ENCODE assay signal across 12 mouse cellular contexts in genomic region chr16:92382508-92382907, GRCm38 (mm10). TPM values are rescaled to one million over a fixed set of nuclear protein-coding genes. Genes with fewer than 3 reads are reported as not detected.
DNase-seq lines count a peak whose midpoint lies in the region; ATAC-seq lines count a peak whose summit lies in the region.
"Had no signal": no experiment of that assay in that cellular context is flagged by ENCODE, and none has a peak within 500 bp of the region (broad histone marks: within the 10 kb centered on the region; RNA-seq: fewer than 3 reads in every experiment).

No protein-coding gene starts in this region.

- peak; percentile 30 to 56 for DNase-seq in cerebellum, postnatal 25 days
- no peak for DNase-seq in cerebellum, adult 18-20 months
- DNase-seq in neural tube, embryonic 10.5 days (ENCODE audit: extremely low spot score, low spot score) = no peak
- DNase-seq in left cerebral cortex, postnatal 25 days (ENCODE audit: low spot score in 2 of 2) = peak; percentile 70 to 88
- DNase-seq in ovary, postnatal 36 days (ENCODE audit: low spot score) = no peak
- no peak for DNase-seq in ovary, postnatal 10 days (ENCODE audit: low spot score)
- DNase-seq in MN1 (ENCODE audit: low spot score) = no peak
- DNase-seq: lung, postnatal 10 days had no signal

- H3K4me1 ChIP-seq in neural tube, embryonic 14.5 days (ENCODE audit: control insufficient read depth, insufficient read depth, low read length) = no peaks in the 10 kb centered on the region
- H3K4me1 ChIP-seq: embryonic facial prominence, embryonic 12.5 days had no signal

- H3K27me3 ChIP-seq in neural tube, embryonic 14.5 days (ENCODE audit: control insufficient read depth, insufficient read depth, low read length) = no peaks in the 10 kb centered on the region
- H3K27me3 ChIP-seq: embryonic facial prominence, embryonic 12.5 days had no signal

- H3K9me3 ChIP-seq in neural tube, embryonic 14.5 days (ENCODE audit: control insufficient read depth, low read length) = no peaks in the 10 kb centered on the region
- H3K9me3 ChIP-seq: embryonic facial prominence, embryonic 12.5 days had no signal

- no peak overlapping the region for H3K9ac ChIP-seq in neural tube, embryonic 14.5 days (replicated peaks; ENCODE audit: low read depth, low read length)
- H3K9ac ChIP-seq: embryonic facial prominence, embryonic 12.5 days had no signal

- H3K4me2 ChIP-seq in neural tube, embryonic 14.5 days (ENCODE audit: low read depth, low read length) = no peak overlapping the region
- H3K4me2 ChIP-seq: embryonic facial prominence, embryonic 12.5 days had no signal

- no peak overlapping the region for H3K4me3 ChIP-seq in neural tube, embryonic 14.5 days (ENCODE audit: low read depth, low read length)
- H3K4me3 ChIP-seq: embryonic facial prominence, embryonic 12.5 days had no signal

- 37% methylated on average over 6 of the region's 6 CpGs for WGBS in neural tube, embryonic 14.5 days

- ATAC-seq in neural tube, embryonic 14.5 days (ENCODE audit: low read depth) = peak; percentile 63; the same call in 1 of the 2 replicates

- no peaks in the 10 kb centered on the region for H3K36me3 ChIP-seq in neural tube, embryonic 14.5 days (ENCODE audit: control insufficient read depth, insufficient read depth, low read length)
- H3K36me3 ChIP-seq: embryonic facial prominence, embryonic 12.5 days had no signal

- no peak overlapping the region for H3K27ac ChIP-seq in neural tube, embryonic 14.5 days (ENCODE audit: low read depth, low read length)
- H3K27ac ChIP-seq: embryonic facial prominence, embryonic 12.5 days had no signal

- intact Hi-C loops in left cerebral cortex, postnatal 25 days (cut with DNase I) = no loop called here

RNA-seq across cellular contexts. Expression of gene Kcne1, which starts 23.2 kb away (rescaled TPM):
- 0.32 and 0.37 TPM in 2 replicates for polyA plus RNA-seq in neural tube, embryonic 14.5 days (2014; fragmentation: Nextera tagmentation; extraction: Ambion mirVana)
- total RNA-seq in left cerebral cortex, postnatal 25 days (2021) = not detected
- total RNA-seq: gastrocnemius, postnatal 4 days; hematopoietic stem cell, adult 5-6 weeks had no signal

Comparison
In these comparisons a context has a peak if more than half of its experiments do, and no peak if none do; other contexts are left out.
1. DNase-seq: peak in cerebellum, postnatal 25 days (2 of 2) and left cerebral cortex, postnatal 25 days (2 of 2); none in cerebellum, adult 18-20 months (0 of 2), neural tube, embryonic 10.5 days (single experiment), ovary, postnatal 36 days (single experiment), ovary, postnatal 10 days (single experiment) and MN1 (single experiment).